Mouse (Mus musculus) liver, embryonic 14.5 days (tissue): ENCODE data around the gene Auh. TPM values are rescaled to one million over a fixed set of nuclear protein-coding genes. Genes with fewer than 3 reads are reported as not detected.

Experiments used
- ATAC-seq: fragments of 200-750 bp; cut with Nextera tagmentation; 2 replicates; pipeline ENCODE4 v1.8.0; 2017; ENCODE audit warnings: moderate number of reproducible peaks, mild to moderate bottlenecking, moderate library complexity; ENCODE audit not compliant: insufficient read depth
- DNase-seq, 3 experiments: peaks; one replicate each; pipeline ENCODE4 v3.0.0-alpha.2; 2012 to 2013; ENCODE audit warnings: low read depth in 3 of 3, low spot score in 3 of 3
- H3K27ac ChIP-seq: fragments of 300-500 bp; sonication (generic); 2 replicates; pipeline ENCODE4 v1.5.1; 2014; ENCODE audit warnings: moderate library complexity, mild to moderate bottlenecking, control low read depth, inconsistent platforms
- H3K27me3 ChIP-seq: fragments of 300-500 bp; sonication (generic); 2 replicates; pipeline ENCODE4 v1.6.1; 2014; ENCODE audit warnings: mild to moderate bottlenecking, low read length, moderate library complexity; ENCODE audit not compliant: control insufficient read depth, insufficient read depth
- H3K36me3 ChIP-seq: fragments of 300-500 bp; sonication (generic); replicated peaks from 2 replicates; pipeline ENCODE4 v1.6.1; 2014; ENCODE audit warnings: low read depth; ENCODE audit not compliant: control insufficient read depth, insufficient read depth
- H3K4me1 ChIP-seq, 2 experiments: fragments of 200-500 bp in 1 of 2; fragments of 300-500 bp in 1 of 2; sonication (generic) in 1 of 2; replicated peaks; 2 replicates each; pipeline ENCODE4 v1.6.1; 2012 to 2014; ENCODE audit warnings: antibody characterized with exemption in 1 of 2, inconsistent platforms in 1 of 2, low read length in 1 of 2; ENCODE audit not compliant: control insufficient read depth in 2 of 2, insufficient read depth in 2 of 2
- H3K4me2 ChIP-seq: fragments of 300-500 bp; sonication (generic); 2 replicates; pipeline ENCODE4 v1.6.1; 2014; ENCODE audit warnings: low read depth, mild to moderate bottlenecking, control low read depth, moderate library complexity
- H3K4me3 ChIP-seq, 2 experiments: fragments of 200-500 bp in 1 of 2; fragments of 300-500 bp in 1 of 2; sonication (generic) in 1 of 2; 2 replicates each; pipeline ENCODE4 v1.5.1; 2012 to 2014; ENCODE audit warnings: low read depth in 2 of 2, low read length in 2 of 2, mild to moderate bottlenecking in 2 of 2, control low read depth in 1 of 2, inconsistent platforms in 1 of 2, moderate library complexity in 1 of 2; ENCODE audit not compliant: insufficient read depth in 1 of 2
- H3K9ac ChIP-seq: fragments of 300-500 bp; sonication (generic); replicated peaks from 2 replicates; pipeline ENCODE4 v1.6.1; 2014; ENCODE audit warnings: mild to moderate bottlenecking, control low read depth, moderate library complexity
- H3K9me3 ChIP-seq: fragments of 300-500 bp; sonication (generic); 2 replicates; pipeline ENCODE4 v1.6.1; 2016; ENCODE audit warnings: low read length, mixed read lengths; ENCODE audit not compliant: control insufficient read depth
- CTCF ChIP-seq: IDR thresholded peaks from 2 replicates; pipeline ENCODE4 v1.5.1; 2016; ENCODE audit warnings: antibody characterized with exemption, low read depth, control low read depth
- EP300 ChIP-seq: IDR thresholded peaks from 2 replicates; pipeline ENCODE4 v1.6.1; 2016; ENCODE audit warnings: antibody characterized with exemption, low read depth
- WGBS: fragments of 180-500 bp; shearing (Covaris S2); extraction: QIAGEN DNeasy Blood & Tissue Kit; methylation state at CpG from one replicate; pipeline ENCODE4 v1.1.7; 2014; ENCODE audit not compliant: insufficient replicate concordance; 5-methylcytosine and 5-hydroxymethylcytosine counted together
- polyA plus RNA-seq, 2 experiments: library from polyadenylated mRNA; depleted of rRNA in 1 of 2; stranded (reverse) in 1 of 2; unstranded in 1 of 2; fragments of >200 nt; fragmentation: Nextera tagmentation in 1 of 2; extraction: Ambion mirVana in 1 of 2; gene quantifications; 2 replicates each; pipeline versions ENCODE4 v1.2.1 to v1.2.3; 2012 to 2014

The Auh gene
- polyA plus RNA-seq, 2 experiments, result 16.1 to 26.5 TPM

DNA sequence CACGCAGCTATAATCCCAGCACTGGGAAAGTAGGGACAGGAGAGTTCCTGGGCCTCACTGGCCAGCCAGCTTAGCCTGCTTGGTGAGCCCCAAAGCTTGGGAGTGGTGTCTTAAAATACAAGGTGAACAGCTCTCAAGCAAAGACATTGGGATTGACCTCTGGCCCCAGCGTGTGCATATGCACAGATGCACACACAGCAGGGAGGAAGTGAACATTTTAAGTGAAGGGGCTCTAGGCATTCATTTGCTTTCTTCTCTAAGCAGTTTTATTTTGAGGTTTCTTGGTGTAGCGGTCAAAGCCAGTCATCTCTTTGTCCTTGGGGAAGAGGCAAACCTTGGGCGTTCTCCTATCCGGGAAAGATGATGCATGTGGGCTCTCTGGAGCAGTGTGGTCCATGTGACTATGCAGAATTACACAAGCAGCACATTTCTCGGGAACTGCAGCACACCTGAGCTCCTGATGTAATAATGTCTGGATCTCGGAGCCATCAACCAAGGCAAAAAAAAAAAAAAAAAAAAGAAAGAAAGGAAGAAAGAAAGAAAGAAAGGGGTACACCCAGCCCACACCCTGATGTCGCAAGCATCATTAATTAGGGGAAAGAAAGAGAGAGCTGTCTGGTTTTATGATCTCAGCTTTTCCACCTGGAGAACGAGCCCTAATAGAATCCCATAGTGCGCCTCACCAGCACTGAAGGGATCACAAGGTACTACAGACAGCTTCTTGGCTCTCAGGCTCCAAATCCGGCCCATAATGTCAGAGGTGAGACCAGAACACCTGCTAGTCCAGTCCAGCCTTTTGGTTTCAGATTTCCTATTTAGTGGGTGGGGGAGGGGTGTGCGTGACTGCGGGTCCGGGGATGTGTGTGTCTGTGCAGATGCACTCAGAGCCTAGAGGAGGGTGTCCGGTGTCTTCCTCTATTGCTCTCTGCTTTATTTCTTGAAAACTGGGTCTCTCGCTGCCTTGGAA is 116.6 kb downstream of the Auh start:
- 66% methylated on average over 16 of the region's 16 CpGs for WGBS
- ATAC-seq, result no peak

DNA sequence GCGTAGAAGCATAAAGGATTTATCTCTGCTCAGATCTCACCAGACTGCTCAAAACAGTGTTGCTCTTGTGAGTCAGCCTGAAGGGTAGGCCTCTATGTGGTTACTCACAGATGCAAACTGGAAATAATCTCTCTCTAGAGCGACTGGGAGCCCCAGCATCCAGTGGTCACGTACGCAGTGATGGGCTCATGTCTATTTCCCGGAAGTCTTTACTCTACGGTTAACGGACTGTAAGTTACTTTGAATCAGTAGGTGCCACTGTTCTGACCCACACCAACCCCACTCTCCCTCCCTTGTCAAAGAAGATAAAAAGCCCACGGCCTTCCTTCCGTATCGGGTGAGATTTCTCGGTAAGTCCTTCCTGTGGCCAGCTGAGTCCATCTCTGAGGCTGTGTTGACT is 121.8 kb downstream of the Auh start:
- H3K9ac ChIP-seq, result no peak overlapping the region
- ATAC-seq, result no peak
- 20% methylated on average over 11 of the region's 11 CpGs for WGBS

More for the DNA sequence above, 116.6 kb downstream of the Auh start:
- Histone ChIP-seq H3K36me3 (no peaks in the 10 kb centered on the region), H3K4me3 (no peak overlapping the region), H3K27ac (no peak overlapping the region), H3K4me2 (no peak overlapping the region), H3K9ac (no peak overlapping the region), H3K4me1 (peaks cover 3 to 10% of the 10 kb centered on the region in 2 experiments; a peak in 2 of 4 replicates), H3K9me3 (no peaks in the 10 kb centered on the region), H3K27me3 (no peaks in the 10 kb centered on the region)
- no peak for DNase-seq
- TF ChIP-seq CTCF (no peak), EP300 (no peak)

DNA sequence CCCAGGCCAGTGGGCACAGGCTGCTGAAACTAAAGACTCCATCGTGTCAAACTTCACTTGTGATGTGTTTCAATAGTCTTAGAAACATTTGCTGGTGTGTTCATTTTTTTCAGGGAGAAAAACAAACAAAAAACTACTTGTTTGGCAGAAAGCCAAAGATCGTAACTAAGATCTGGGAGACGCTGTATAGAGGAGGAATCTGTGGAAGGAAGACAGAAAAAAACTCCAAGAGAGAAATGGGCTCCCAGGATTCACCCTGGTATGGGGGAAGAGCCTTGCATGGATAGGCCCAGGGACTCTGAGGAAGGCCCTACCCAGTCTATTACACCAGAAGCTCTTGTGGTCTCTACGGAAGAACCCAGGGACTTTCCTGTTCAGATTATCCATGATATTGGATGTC is 123.5 kb downstream of the Auh start:
- H3K27ac ChIP-seq, result no peak overlapping the region
- TF ChIP-seq EP300, result no peak
- TF ChIP-seq CTCF, result no peak
- no peaks in the 10 kb centered on the region for H3K36me3 ChIP-seq
- no peak overlapping the region for H3K4me2 ChIP-seq
- no peak overlapping the region for H3K9ac ChIP-seq
- H3K9me3 ChIP-seq, result no peaks in the 10 kb centered on the region
- H3K4me3 ChIP-seq, result no peak overlapping the region
- no peaks in the 10 kb centered on the region for H3K27me3 ChIP-seq
- H3K4me1 ChIP-seq, result peaks cover 0 to 6% of the 10 kb centered on the region in 2 experiments; a peak in 2 of 4 replicates
- 61% methylated on average over 4 of the region's 4 CpGs for WGBS
- DNase-seq (no peak), ATAC-seq (no peak)

More for the DNA sequence above, 121.8 kb downstream of the Auh start:
- no peak for DNase-seq
- Histone ChIP-seq H3K4me3 (no peak overlapping the region), H3K36me3 (no peaks in the 10 kb centered on the region), H3K4me1 (peaks cover 0 to 3% of the 10 kb centered on the region in 2 experiments; a peak in 2 of 4 replicates), H3K27me3 (no peaks in the 10 kb centered on the region), H3K9me3 (no peaks in the 10 kb centered on the region), H3K27ac (no peak overlapping the region), H3K4me2 (no peak overlapping the region)
- TF ChIP-seq CTCF (no peak), EP300 (no peak)

DNA sequence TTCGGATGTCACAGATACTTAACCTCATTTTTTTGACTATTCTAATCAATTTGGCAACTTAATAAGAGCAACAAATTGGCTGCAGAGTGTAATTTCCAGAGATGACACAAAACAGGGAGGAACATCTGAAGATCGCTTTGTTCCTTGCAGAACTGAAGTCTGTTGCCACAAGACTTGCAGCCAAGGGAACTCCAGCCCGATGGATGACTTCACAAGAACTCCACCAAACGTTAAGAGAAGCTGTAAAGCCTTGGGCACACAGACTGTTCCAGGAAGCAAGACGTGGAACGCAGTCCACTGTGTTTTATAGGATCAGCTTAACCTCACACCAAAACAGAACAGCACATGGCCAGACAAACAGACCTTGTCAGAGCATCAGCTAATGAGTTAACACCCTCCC is 123.9 kb downstream of the Auh start:
- ATAC-seq (no peak), DNase-seq (no peak)
- no peak for TF ChIP-seq CTCF
- no peak for TF ChIP-seq EP300
- Histone ChIP-seq H3K27me3 (no peaks in the 10 kb centered on the region), H3K27ac (no peak overlapping the region), H3K4me1 (peaks cover 0 to 10% of the 10 kb centered on the region in 2 experiments; a peak in 2 of 4 replicates), H3K9me3 (no peaks in the 10 kb centered on the region), H3K4me2 (no peak overlapping the region), H3K9ac (no peak overlapping the region), H3K4me3 (no peak overlapping the region), H3K36me3 (no peaks in the 10 kb centered on the region)
- WGBS, result 58% methylated on average over 6 of the region's 6 CpGs

DNA sequence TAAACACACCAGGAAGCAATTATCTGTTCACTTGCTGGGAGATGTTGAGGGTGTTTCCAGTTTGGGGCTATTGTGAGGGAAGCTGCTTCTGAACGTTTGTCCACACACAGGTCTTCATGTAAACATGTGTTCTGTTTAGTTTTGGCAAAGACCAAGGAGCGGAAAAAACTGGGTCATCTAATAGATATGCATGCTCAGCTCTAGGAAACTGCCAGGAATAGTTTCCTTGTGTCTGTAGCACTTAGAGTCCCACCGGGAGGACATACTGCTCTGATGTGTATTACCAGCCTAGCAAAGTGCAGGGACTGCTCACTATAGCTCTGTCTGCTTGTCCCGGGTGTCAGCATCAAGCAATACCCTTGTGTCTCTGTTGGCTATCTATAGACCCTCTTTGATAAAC is 127.0 kb downstream of the Auh start:
- H3K9ac ChIP-seq, result no peak overlapping the region
- no peak overlapping the region for H3K27ac ChIP-seq
- no peaks in the 10 kb centered on the region for H3K27me3 ChIP-seq
- H3K4me3 ChIP-seq, result no peak overlapping the region
- no peak overlapping the region for H3K4me2 ChIP-seq
- peaks cover 0 to 9% of the 10 kb centered on the region in 2 experiments; a peak in 2 of 4 replicates for H3K4me1 ChIP-seq
- DNase-seq, result no peak
- 58% methylated on average over 4 of the region's 4 CpGs for WGBS
- H3K9me3 ChIP-seq, result no peaks in the 10 kb centered on the region
- TF ChIP-seq EP300, result no peak
- TF ChIP-seq CTCF, result no peak
- H3K36me3 ChIP-seq, result no peaks in the 10 kb centered on the region
- no peak for ATAC-seq
